Mouse (Mus musculus): ENCODE results near the gene Lypla2. TPM values are rescaled to one million over a fixed set of nuclear protein-coding genes. Genes with fewer than 3 reads are reported as not detected.

The Lypla2 gene
- polyA plus RNA-seq (2017; shearing (Covaris generic)), result 195 TPM

DNA sequence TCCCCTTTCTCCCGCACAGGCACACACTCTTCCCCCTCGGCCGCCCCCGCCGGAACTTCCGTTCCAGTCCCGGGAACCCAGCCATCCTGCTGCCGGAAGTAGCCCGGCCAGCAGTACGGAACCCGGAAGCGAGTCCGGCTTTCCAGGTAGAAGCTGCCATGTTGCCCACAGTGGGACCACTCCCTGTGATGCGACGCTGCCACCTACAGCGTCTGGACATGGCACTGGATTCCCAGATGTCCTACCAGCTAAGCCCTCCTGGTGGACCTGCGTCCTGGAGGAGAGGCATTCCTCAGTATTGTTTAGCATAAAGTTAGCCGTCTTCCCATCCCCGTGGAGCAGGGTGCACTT lies at the start of gene Lypla2:
TSS of gene Lypla2 (minus strand) at position 71 of the 351 bp plus-strand sequence.

DNA sequence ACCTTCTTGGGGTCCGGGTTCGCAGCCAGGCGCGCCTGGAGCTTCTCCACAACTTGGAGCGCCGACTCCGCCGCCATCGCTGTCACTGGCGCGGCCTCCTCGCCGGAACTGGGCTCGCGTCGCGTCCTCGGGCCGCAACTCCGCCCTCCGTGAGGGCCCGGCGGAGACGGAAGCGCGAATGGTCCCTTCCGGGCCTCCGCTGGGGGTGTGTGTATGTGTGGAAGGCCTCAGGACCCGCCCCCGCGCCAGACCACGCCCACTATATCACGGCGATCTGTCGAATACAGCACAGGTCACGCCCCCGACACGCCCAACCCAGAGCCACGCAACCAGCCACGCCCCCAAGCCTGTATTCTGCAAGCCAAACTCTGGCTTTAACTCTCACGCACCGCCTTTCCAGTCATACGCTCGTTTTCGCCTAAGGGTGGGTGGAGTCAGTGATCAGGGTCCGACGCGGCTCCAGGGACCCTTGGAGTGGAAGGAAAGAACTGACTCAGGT lies 49.2 kb upstream of the Lypla2 start, which contains the start of gene Eloa:
TSS of gene Eloa (minus strand) at position 215 of the 499 bp plus-strand sequence.

DNA sequence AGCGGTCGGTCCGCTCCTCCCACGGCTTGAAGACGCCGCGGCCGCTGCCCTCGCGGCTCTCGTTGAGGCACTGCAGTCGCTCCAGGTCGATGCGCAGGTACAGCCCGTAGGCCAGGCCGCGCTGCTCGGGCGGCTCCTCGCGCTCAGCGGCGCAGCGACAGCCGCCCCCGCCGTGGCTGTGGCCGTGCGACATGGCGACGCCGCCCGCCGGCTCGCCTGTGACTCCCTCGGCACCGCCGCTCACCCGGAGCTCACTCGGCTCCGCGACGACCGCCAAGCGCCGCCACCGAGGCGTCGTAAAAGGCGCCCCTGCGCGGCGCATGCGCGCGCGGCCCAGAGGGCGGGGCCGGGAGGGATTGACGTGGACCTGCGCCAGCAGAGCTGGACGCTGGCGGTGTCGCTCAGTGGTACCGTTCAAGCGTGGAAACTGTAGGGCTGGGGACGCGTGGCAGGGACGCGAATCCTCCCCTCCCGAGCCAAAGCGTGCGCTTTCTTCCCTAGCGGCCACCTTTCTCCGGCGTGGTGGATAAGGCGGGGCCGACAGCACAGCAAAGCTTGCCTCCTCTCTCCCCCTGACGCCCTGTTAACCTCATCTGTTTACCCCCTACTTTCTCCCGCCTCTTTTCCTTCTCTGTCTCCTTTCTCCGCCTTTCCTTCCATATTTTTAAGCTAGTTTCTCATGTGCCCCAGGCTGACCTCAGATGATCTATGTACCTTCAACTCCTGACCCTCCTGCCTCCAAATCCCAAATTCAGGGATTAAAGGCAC lies 14.7 kb upstream of the Lypla2 start, which contains the start of gene Pithd1:
TSS of gene Pithd1 (minus strand) at position 322 of the 768 bp plus-strand sequence.

DNA sequence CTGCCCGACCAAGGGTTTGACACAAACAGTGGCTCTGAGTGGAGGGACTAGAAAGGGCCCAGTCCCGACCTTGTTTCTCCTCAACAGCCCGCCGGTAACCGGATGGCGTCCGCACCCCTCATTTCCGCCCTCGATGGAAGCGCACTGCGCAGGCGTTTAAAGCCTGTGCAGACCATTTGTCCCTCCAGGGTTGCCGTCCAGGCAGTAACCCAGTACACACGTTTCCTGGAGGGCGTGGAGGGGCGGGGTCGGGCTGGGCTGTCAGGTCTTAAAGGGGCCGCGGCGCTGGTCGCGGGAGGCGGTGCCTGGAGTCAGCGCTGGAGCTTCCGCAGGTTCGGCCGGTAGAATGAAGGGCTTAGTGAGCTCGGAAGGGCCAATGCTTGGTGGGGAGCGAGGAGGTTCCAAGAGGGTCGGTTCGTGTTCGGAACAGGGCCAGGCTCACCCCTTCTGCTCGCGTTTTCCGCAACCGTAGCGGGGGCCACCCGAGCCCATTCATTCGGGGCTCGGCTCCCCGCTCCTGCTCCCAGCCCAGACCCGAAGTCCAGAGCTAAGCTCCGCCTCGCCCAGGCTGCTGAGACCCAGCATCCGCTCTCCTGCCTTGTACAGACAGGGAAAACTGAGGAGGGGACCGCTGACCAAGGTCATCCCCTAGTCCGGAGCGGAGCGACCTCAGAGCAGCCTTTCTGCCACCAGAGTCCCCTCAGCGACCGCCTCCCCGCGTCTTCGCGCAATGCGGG lies 8.8 kb downstream of the Lypla2 start, which contains the start of gene Gale:
TSS of gene Gale (plus strand) at position 271 of the 737 bp plus-strand sequence.

DNA sequence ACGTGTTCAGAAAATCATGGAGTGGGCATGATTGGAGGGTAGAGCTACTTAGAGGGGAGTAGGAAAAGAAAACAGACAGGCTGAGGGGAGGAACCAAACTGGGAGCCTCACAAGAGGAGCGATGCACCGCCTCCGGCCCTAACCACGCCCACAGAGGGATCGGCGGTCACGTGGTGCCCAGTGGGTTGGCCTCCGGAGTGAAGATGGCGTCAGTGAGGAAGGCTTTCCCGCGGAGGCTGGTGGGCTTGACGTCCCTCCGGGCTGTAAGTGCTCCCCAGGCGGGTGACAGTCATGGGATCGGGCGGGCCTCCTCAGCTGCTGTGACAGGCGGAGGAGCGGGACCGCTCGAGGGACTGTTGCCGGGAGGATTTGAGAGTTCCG lies 26.2 kb downstream of the Lypla2 start, which contains the start of gene Hmgcl:
TSS of gene Hmgcl (plus strand) at position 171 of the 381 bp plus-strand sequence.

DNA sequence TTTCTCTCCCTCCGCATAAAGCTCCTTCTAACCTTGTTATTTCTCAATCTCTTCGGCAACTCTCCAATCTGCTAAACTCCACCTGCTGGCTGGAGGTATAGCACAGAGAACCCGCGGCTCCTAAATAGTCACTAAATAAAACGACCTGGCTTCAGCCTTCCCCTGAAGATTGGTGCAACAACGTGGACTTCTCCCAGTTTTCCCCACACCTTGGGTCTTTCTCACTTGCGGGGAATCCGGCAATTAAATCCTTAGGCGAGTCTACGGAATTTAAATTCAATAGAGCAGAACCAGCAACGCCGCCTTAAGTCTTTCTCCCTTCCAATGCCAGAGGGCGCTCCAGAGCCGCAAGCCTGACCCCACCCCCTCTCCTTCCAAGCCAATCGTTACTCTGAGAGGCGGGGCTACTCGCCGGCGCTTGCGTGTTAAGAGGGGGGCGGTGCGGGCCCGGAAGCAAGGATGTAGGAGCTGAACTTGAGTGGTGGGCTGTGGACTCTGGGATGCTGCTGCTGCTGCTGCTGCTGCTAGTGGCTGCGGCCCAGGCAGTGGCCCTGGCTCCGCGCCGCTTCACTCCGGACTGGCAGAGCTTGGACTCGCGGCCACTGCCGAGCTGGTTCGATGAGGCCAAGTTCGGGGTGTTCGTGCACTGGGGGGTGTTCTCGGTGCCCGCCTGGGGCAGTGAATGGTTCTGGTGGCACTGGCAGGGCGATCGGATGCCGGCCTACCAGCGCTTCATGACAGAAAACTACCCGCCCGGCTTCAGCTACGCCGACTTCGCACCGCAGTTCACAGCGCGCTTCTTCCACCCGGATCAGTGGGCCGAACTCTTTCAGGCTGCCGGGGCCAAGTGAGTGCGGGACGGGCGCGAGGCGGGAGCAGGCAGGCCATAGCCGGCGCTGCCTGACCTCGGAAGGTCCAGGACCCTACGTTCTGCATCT lies 51.9 kb downstream of the Lypla2 start, which contains the start of gene Fuca1:
TSS of gene Fuca1 (plus strand) at position 432 of the 938 bp plus-strand sequence.

Other genes with a start within 250 kb of the Lypla2 start
- not detected for gene Il22ra1, start 244.5 kb downstream of the Lypla2 start, polyA plus RNA-seq (2017; shearing (Covaris generic))
- gene Myom3, start 212.9 kb downstream of the Lypla2 start, polyA plus RNA-seq (2017; shearing (Covaris generic)), result not detected
- gene Srsf10, start 116.9 kb downstream of the Lypla2 start, polyA plus RNA-seq (2017; shearing (Covaris generic)), result 196 TPM
- 194 TPM for gene Pnrc2, start 98.8 kb downstream of the Lypla2 start, polyA plus RNA-seq (2017; shearing (Covaris generic))
- 7.5 TPM for gene Cnr2, start 77.2 kb downstream of the Lypla2 start, polyA plus RNA-seq (2017; shearing (Covaris generic))
- 74.0 TPM for gene Fuca1, start 51.9 kb downstream of the Lypla2 start, polyA plus RNA-seq (2017; shearing (Covaris generic))
- gene Hmgcl, start 26.2 kb downstream of the Lypla2 start, polyA plus RNA-seq (2017; shearing (Covaris generic)), result 63.8 TPM
- 13.5 TPM for gene Gale, start 8.9 kb downstream of the Lypla2 start, polyA plus RNA-seq (2017; shearing (Covaris generic))
- gene Pithd1, start 14.6 kb upstream of the Lypla2 start, polyA plus RNA-seq (2017; shearing (Covaris generic)), result 62.4 TPM
- gene Eloa, start 49.1 kb upstream of the Lypla2 start, polyA plus RNA-seq (2017; shearing (Covaris generic)), result 41.3 TPM
- 342 TPM for gene Rpl11, start 80.8 kb upstream of the Lypla2 start, polyA plus RNA-seq (2017; shearing (Covaris generic))
- gene Id3, start 170.9 kb upstream of the Lypla2 start, polyA plus RNA-seq (2017; shearing (Covaris generic)), result 23.3 TPM
- gene E2f2, start 199.8 kb upstream of the Lypla2 start, polyA plus RNA-seq (2017; shearing (Covaris generic)), result 3.0 TPM
- not detected for gene Asap3, start 233.7 kb upstream of the Lypla2 start, polyA plus RNA-seq (2017; shearing (Covaris generic))

Data from naive thymus-derived CD4-positive, alpha-beta T cell, adult 5 months (primary cell).